Comparison of ENCODE assay signal across 12 mouse cellular contexts in genomic region chr5:146993509-146993908, GRCm38 (mm10). TPM values are rescaled to one million over a fixed set of nuclear protein-coding genes. Genes with fewer than 3 reads are reported as not detected.
DNase-seq lines count a peak whose midpoint lies in the region; ATAC-seq lines count a peak whose summit lies in the region.
"Had no signal": no experiment of that assay in that cellular context is flagged by ENCODE, and none has a peak within 500 bp of the region (broad histone marks: within the 10 kb centered on the region; RNA-seq: fewer than 3 reads in every experiment).

No protein-coding gene starts in this region.

- no peaks in the 10 kb centered on the region for H3K9me3 ChIP-seq in kidney, embryonic 14.5 days (ENCODE audit: control insufficient read depth, low read length)
- H3K9me3 ChIP-seq: hindbrain, embryonic 15.5 days; midbrain, embryonic 10.5 days had no signal

- 68% methylated on average over 8 of the region's 8 CpGs for WGBS in kidney, embryonic 14.5 days

- H3K27ac ChIP-seq in kidney, embryonic 14.5 days (ENCODE audit: low read depth, low read length), result no peak overlapping the region
- H3K27ac ChIP-seq: hindbrain, embryonic 15.5 days; midbrain, embryonic 10.5 days had no signal

- H3K4me3 ChIP-seq in kidney, embryonic 14.5 days (ENCODE audit: low read length), result no peak overlapping the region
- H3K4me3 ChIP-seq: hindbrain, embryonic 15.5 days; midbrain, embryonic 10.5 days had no signal

- no peak overlapping the region for H3K4me2 ChIP-seq in kidney, embryonic 14.5 days (replicated peaks; ENCODE audit: low read depth, low read length)
- H3K4me2 ChIP-seq: hindbrain, embryonic 15.5 days had no signal

- no peaks in the 10 kb centered on the region for H3K4me1 ChIP-seq in kidney, embryonic 14.5 days (ENCODE audit: control insufficient read depth, insufficient read depth, low read length)
- H3K4me1 ChIP-seq: hindbrain, embryonic 15.5 days; midbrain, embryonic 10.5 days had no signal

- peak; percentile 32 to 62 for DNase-seq in kidney, postnatal 36 days
- peak; percentile 73 for DNase-seq in NIH3T3 (ENCODE audit: low read depth)
- DNase-seq in adrenal gland, postnatal 4 days (ENCODE audit: low spot score in 2 of 2), result peak; percentile 12 to 32
- peak; percentile 87 for DNase-seq in heart, postnatal 4 days
- DNase-seq in cerebellum, adult 18-20 months, result no peak
- DNase-seq in left cerebral cortex, adult 8-10 months (ENCODE audit: low spot score in 2 of 2), result no peak
- DNase-seq: cerebellum, postnatal 25 days; left cerebral cortex, postnatal 4 days; lung, adult 18-20 months had no signal

- H3K27me3 ChIP-seq in kidney, embryonic 14.5 days (ENCODE audit: control insufficient read depth, insufficient read depth, low read length), result no peaks in the 10 kb centered on the region
- H3K27me3 ChIP-seq: hindbrain, embryonic 15.5 days had no signal

- no peak overlapping the region for H3K9ac ChIP-seq in kidney, embryonic 14.5 days (ENCODE audit: low read depth, low read length)
- H3K9ac ChIP-seq: hindbrain, embryonic 15.5 days had no signal

- no peaks in the 10 kb centered on the region for H3K36me3 ChIP-seq in kidney, embryonic 14.5 days (ENCODE audit: control insufficient read depth, insufficient read depth, low read length)
- H3K36me3 ChIP-seq: hindbrain, embryonic 15.5 days; midbrain, embryonic 10.5 days had no signal

- ATAC-seq in kidney, embryonic 14.5 days (ENCODE audit: low FRiP score, low TSS enrichment), result no peak

RNA-seq across cellular contexts. Expression of gene Mtif3, which starts 29.9 kb away (rescaled TPM):
- 21.1 and 24.3 TPM in 2 replicates for polyA plus RNA-seq in kidney, embryonic 14.5 days (2014; fragmentation: Nextera tagmentation; extraction: Ambion mirVana)
- total RNA-seq in adrenal gland, postnatal 4 days (2021), result 10 to 100 TPM; 26.2 to 27.9 TPM
- 10 to 100 TPM; 13.3 to 15.7 TPM for total RNA-seq in heart, postnatal 4 days (2021)
- 10 to 100 TPM; 18.4 to 23.7 (median 19.1) TPM for total RNA-seq in left cerebral cortex, adult 8-10 months (2022)

RNA-seq across cellular contexts. Expression of gene Gtf3a, which starts 45.1 kb away (rescaled TPM):
- polyA plus RNA-seq in kidney, embryonic 14.5 days (2014; fragmentation: Nextera tagmentation; extraction: Ambion mirVana), result 137 and 140 TPM in 2 replicates
- 10 to 100 TPM; 40.7 to 45.2 TPM for total RNA-seq in adrenal gland, postnatal 4 days (2021)
- 10 to 100 TPM; 29.2 to 29.5 TPM for total RNA-seq in heart, postnatal 4 days (2021)
- total RNA-seq in left cerebral cortex, adult 8-10 months (2022), result 10 to 100 TPM; 21.6 to 23.3 (median 22.5) TPM

Comparison
In these comparisons a context has a peak if more than half of its experiments do, and no peak if none do; other contexts are left out.
1. DNase-seq: peak in kidney, postnatal 36 days (2 of 2), NIH3T3 (single experiment), adrenal gland, postnatal 4 days (2 of 2) and heart, postnatal 4 days (single experiment); none in cerebellum, adult 18-20 months (0 of 2) and left cerebral cortex, adult 8-10 months (0 of 2).